Mouse (Mus musculus): Measurements from ENCODE around the gene Ccdc86.

Ccdc86 gene

GRCm38 (mm10) chr19:10907891-10908290, 41.2 kb downstream of the Ccdc86 start:
- peak in 1 of 2 experiments; percentile 44 for DNase-seq (ENCODE audit: low spot score in 2 of 2)

DNA sequence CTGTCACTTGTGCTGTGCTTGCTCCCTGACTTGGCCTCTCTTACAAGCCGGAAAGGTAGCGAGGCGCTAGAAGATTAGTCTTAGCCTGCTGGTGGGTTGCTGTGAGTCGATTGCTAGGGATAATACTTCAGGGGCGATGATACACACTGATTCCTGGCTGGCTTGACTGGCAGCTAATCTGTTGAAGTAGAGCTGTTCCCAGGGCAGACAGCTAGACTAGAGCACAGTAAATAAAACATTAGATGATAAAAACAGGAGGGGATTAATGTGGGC, 43.4 kb downstream of the Ccdc86 start:
- no peak for DNase-seq (ENCODE audit: low spot score in 2 of 2)

- peak; percentile 85 for DNase-seq (ENCODE audit: low spot score in 2 of 2)
Measured at GRCm38 (mm10) chr19:10904927-10905727, 43.9 kb downstream of the Ccdc86 start.

GRCm38 (mm10) chr19:10904512-10904911, 44.6 kb downstream of the Ccdc86 start:
- no peak for DNase-seq (ENCODE audit: low spot score in 2 of 2)

GRCm38 (mm10) chr19:10901046-10901445, 48.0 kb downstream of the Ccdc86 start:
- no peak for DNase-seq (ENCODE audit: low spot score in 2 of 2)

DNA sequence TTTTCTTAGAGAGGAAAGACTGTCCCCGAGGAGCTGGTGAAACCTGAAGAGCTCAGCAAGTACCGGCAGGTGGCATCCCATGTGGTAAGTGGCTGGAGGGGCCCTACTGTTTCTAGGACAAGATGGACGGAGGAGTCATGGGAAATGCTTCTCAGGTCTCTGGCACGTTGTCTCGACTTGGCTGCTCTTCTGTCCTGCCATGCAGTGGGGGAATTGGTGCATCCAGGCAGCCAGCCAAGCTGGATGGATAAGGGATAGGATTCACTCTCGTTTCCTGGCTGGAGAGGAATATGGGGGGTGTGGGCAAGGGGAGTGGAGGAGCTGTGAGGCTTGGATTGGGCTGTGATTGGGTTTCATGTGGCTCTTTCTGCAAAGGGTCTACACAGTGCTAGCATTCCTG, 48.8 kb downstream of the Ccdc86 start:
- DNase-seq (ENCODE audit: low spot score in 2 of 2): peak; percentile 39 to 51

GRCm38 (mm10) chr19:10897491-10897890, 51.6 kb downstream of the Ccdc86 start:
- no peak for DNase-seq (ENCODE audit: low spot score in 2 of 2)

DNA sequence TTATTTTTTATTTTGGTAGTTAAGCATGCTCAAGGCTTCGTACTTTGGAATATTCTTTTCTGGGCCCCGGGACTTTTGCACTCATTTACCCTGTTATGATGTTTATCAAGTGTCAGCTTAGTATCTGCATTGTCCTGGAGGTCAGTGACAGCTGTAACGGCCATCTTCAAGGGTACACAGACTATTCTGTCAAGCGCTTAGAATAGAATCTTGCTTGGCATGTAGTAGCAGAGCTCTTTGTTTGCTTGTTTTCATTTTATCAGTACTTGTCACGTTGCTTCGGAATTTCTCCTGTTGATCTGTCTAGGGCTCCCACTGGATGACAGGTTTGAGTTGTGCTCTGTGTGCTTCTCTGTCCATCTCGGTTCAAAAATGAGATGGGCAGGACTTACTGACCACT, 52.2 kb downstream of the Ccdc86 start:
- peak; percentile 24 to 27 for DNase-seq (ENCODE audit: low spot score in 2 of 2)

GRCm38 (mm10) chr19:10895708-10896107, 53.4 kb downstream of the Ccdc86 start:
- DNase-seq (ENCODE audit: low spot score in 2 of 2): no peak

GRCm38 (mm10) chr19:10895016-10895528, 54.0 kb downstream of the Ccdc86 start, which contains the start of gene Prpf19:
Prpf19 (plus strand) TSS chr19:10895231.
- DNase-seq (ENCODE audit: low spot score in 2 of 2): peak; percentile 94 to 98

DNA sequence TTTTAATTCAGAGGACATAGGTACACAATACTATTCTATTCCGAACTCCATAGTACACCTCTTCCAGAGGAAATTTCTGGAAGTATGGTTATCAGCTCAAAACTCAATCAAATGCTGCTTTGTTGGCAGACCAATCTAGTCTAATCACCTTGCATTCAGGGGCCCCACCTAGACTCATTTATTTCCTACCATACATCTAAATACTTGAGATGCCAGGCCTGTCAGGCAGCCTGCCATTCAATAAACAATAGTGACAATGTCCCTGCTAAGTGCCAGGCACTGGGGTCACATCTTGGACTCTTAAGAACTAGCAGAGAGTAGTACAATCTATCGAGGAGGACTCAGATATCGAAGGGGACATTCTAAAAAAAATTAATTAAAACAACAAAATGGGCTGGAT, 56.9 kb downstream of the Ccdc86 start:
- DNase-seq (ENCODE audit: low spot score in 2 of 2): no peak
